Mouse (Mus musculus) CH12.LX (cell line): ENCODE results near the gene Tram2. TPM values are rescaled to one million over a fixed set of nuclear protein-coding genes. Genes with fewer than 3 reads are reported as not detected.
A peak's percentile ranks its signal among the peaks of the same experiment; 100 is the strongest.

Source experiments
- DNase-seq: peaks from one replicate; pipeline ENCODE4 v3.0.0-alpha.2; 2013; ENCODE audit errors: extremely low read depth
- H3K27ac ChIP-seq: 2 replicates; pipeline ENCODE4 v1.5.1; 2012; ENCODE audit warnings: low read depth, mild to moderate bottlenecking, control low read depth, moderate library complexity; ENCODE audit not compliant: insufficient read depth
- H3K27me3 ChIP-seq: replicated peaks from 2 replicates; pipeline ENCODE3; 2012; ENCODE audit warnings: inconsistent platforms
- H3K36me3 ChIP-seq, 2 experiments: replicated peaks in 1 of 2; 2 replicates each; pipeline versions ENCODE3 to v1.6.1; 2012; ENCODE audit warnings: inconsistent platforms in 1 of 2, low read length in 1 of 2, mild to moderate bottlenecking in 1 of 2, mixed read lengths in 1 of 2, moderate library complexity in 1 of 2; ENCODE audit not compliant: control insufficient read depth in 1 of 2, insufficient read depth in 1 of 2
- H3K4me1 ChIP-seq, 2 experiments: 2 replicates each; pipeline ENCODE4 v1.6.1; 2012; ENCODE audit warnings: inconsistent platforms in 1 of 2, moderate library complexity in 1 of 2; ENCODE audit not compliant: insufficient read depth in 2 of 2, control insufficient read depth in 1 of 2
- H3K4me2 ChIP-seq: 2 replicates; pipeline ENCODE4 v1.6.1; 2012; ENCODE audit warnings: low read depth, mild to moderate bottlenecking, control low read depth; ENCODE audit not compliant: poor library complexity, insufficient read depth, severe bottlenecking
- H3K4me3 ChIP-seq, 3 experiments: fragments of 150-350 bp in 1 of 3; sonication (generic) in 1 of 3; replicated peaks in 1 of 3; 2 replicates each; pipeline versions ENCODE3 to v1.5.1; 2011 to 2012; ENCODE audit warnings: low read depth in 2 of 3, low read length in 2 of 3, mild to moderate bottlenecking in 2 of 3, moderate library complexity in 2 of 3, control low read depth in 1 of 3, improper control_type of control experiment in 1 of 3, inconsistent platforms in 1 of 3, mixed read lengths in 1 of 3; ENCODE audit not compliant: poor library complexity in 1 of 3
- H3K79me2 ChIP-seq: replicated peaks from 2 replicates; pipeline ENCODE4 v1.6.1; 2012; ENCODE audit warnings: mild to moderate bottlenecking, moderate library complexity; ENCODE audit not compliant: control insufficient read depth, poor library complexity, insufficient read depth, severe bottlenecking; ENCODE audit errors: extremely low read depth
- H3K9ac ChIP-seq: 2 replicates; pipeline ENCODE4 v1.6.1; 2012; ENCODE audit warnings: low read depth, mild to moderate bottlenecking, control low read depth, moderate library complexity; ENCODE audit not compliant: insufficient read depth
- H3K9me3 ChIP-seq: replicated peaks from 2 replicates; pipeline ENCODE3; 2012; ENCODE audit warnings: low read length, inconsistent platforms, mixed read lengths
- BHLHE40 ChIP-seq: IDR thresholded peaks from 2 replicates; pipeline ENCODE4 v1.6.1; 2011; ENCODE audit warnings: mild to moderate bottlenecking, low read depth, low read length, improper control_type of control experiment
- CHD1 ChIP-seq: IDR thresholded peaks from 2 replicates; pipeline ENCODE4 v1.6.1; 2012; ENCODE audit warnings: low read depth, low read length, improper control_type of control experiment, inconsistent platforms
- CHD2 ChIP-seq: IDR thresholded peaks from 2 replicates; pipeline ENCODE4 v1.6.1; 2011; ENCODE audit warnings: low read length, improper control_type of control experiment
- CTCF ChIP-seq, 2 experiments: IDR thresholded peaks in 1 of 2; conservative IDR thresholded peaks in 1 of 2; 2 replicates each; pipeline ENCODE4 v1.5.1; 2011 to 2012; ENCODE audit warnings: low read depth in 2 of 2, low read length in 2 of 2, improper control_type of control experiment in 1 of 2, inconsistent platforms in 1 of 2, mild to moderate bottlenecking in 1 of 2, moderate library complexity in 1 of 2
- E2F4 ChIP-seq: IDR thresholded peaks from 2 replicates; pipeline ENCODE4 v1.6.1; 2011; ENCODE audit warnings: low read depth, low read length, improper control_type of control experiment; ENCODE audit not compliant: insufficient replicate concordance
- ELF1 ChIP-seq: IDR thresholded peaks from 2 replicates; pipeline ENCODE4 v1.6.1; 2014; ENCODE audit warnings: low read depth, mild to moderate bottlenecking, inconsistent platforms, low read length, improper control_type of control experiment
- IRF4 ChIP-seq: IDR thresholded peaks from 2 replicates; pipeline ENCODE4 v1.6.1; 2014; ENCODE audit warnings: low read depth, mild to moderate bottlenecking, inconsistent platforms, low read length, improper control_type of control experiment
- KAT2A ChIP-seq: IDR thresholded peaks from 2 replicates; pipeline ENCODE4 v1.6.1; 2012; ENCODE audit warnings: low read length, improper control_type of control experiment, inconsistent platforms; ENCODE audit not compliant: insufficient replicate concordance
- MAX ChIP-seq: IDR thresholded peaks from 2 replicates; pipeline ENCODE4 v1.6.1; 2011; ENCODE audit warnings: low read length, improper control_type of control experiment
- MAZ ChIP-seq: IDR thresholded peaks from 2 replicates; pipeline ENCODE4 v1.6.1; 2012; ENCODE audit warnings: low read depth, mild to moderate bottlenecking, inconsistent platforms, low read length, improper control_type of control experiment, moderate library complexity
- POLR2A ChIP-seq: IDR thresholded peaks from 2 replicates; pipeline ENCODE4 v1.6.1; 2011; ENCODE audit warnings: low read depth, mild to moderate bottlenecking, improper control_type of control experiment, low read length
- RAD21 ChIP-seq: IDR thresholded peaks from 2 replicates; pipeline ENCODE4 v1.6.1; 2011; ENCODE audit warnings: low read depth, mild to moderate bottlenecking, low read length, improper control_type of control experiment, moderate library complexity
- SMC3 ChIP-seq: IDR thresholded peaks from 2 replicates; pipeline ENCODE4 v1.6.1; 2011; ENCODE audit warnings: low read depth, low read length, improper control_type of control experiment
- ZC3H11A ChIP-seq: IDR thresholded peaks from 2 replicates; pipeline ENCODE4 v1.6.1; 2012; ENCODE audit warnings: low read depth, mild to moderate bottlenecking, inconsistent platforms, low read length, improper control_type of control experiment
- dilution Hi-C: fragments of 300-500 bp; cut with MboI; formaldehyde crosslinking; loops from 2 replicates; pipeline ENCODE4 v1.14.3; 2020; ENCODE audit warnings: low sequenced_read_pairs; ENCODE audit not compliant: extremely low pct_unique_long_range_greater_than_20kb, extremely low pct_ligation_motif_present
- in situ Hi-C: fragments of 300-500 bp; cut with MboI; formaldehyde crosslinking; loops from 3 replicates; pipeline ENCODE4 v1.14.3; 2019; ENCODE audit warnings: low sequenced_read_pairs, low pct_ligation_motif_present, low pct_unique_long_range_greater_than_20kb, mixed read lengths
- polyA plus RNA-seq: library from polyadenylated mRNA; unstranded; fragments of >175 nt; gene quantifications from 2 replicates; pipeline ENCODE4 v1.2.1, GENCODE M21; 2012; ENCODE audit warnings: low read depth; ENCODE audit not compliant: insufficient read length
- total RNA-seq, 2 experiments: library from RNA; depleted of rRNA; stranded (reverse); fragments of 300-350 nt in 1 of 2; fragments of >200 nt in 1 of 2; gene quantifications; 2 replicates each; pipeline ENCODE4 v1.2.3; 2012 to 2014

Gene Tram2
- total and polyA plus RNA-seq, 3 experiments: 1.9 to 6.6 (median 2.4) TPM

GRCm38 (mm10) chr1:21103784-21104183, 24.8 kb upstream of the Tram2 start:
- dilution Hi-C loops: no loop called here

GRCm38 (mm10) chr1:21101221-21102006, 22.4 kb upstream of the Tram2 start:
- in situ Hi-C loops: loop anchor here (10.0 kb wide), 1 partner anchor 53 kb away; no protein-coding TSS in a partner anchor
- no peak overlapping the region for H3K27ac ChIP-seq
- dilution Hi-C loops: no loop called here
- H3K36me3 ChIP-seq: no peaks in the 10 kb centered on the region
- TF ChIP-seq CHD1: no peak
- peak; percentile 57 to 92 for TF ChIP-seq CTCF (conservative IDR thresholded peaks at IDR 0.05 in 1 of 2, IDR thresholded peaks at IDR 0.05 in 1 of 2; ENCODE audit: low read depth in 2 of 2, low read length in 2 of 2)
- peak; percentile 98 for TF ChIP-seq SMC3
- peak; percentile 38 for TF ChIP-seq ZC3H11A
- TF ChIP-seq CHD2: no peak
- TF ChIP-seq POLR2A: no peak
- no peak for TF ChIP-seq MAZ
- TF ChIP-seq RAD21: peak; percentile 77
- TF ChIP-seq, all 38 proteins: peak for 4
- DNase-seq: peak; percentile 70
- no peaks in the 10 kb centered on the region for H3K9me3 ChIP-seq
- no peak overlapping the region for H3K4me2 ChIP-seq
- peaks cover 0 to 11% of the 10 kb centered on the region in 2 experiments; a peak in 2 of 4 replicates for H3K4me1 ChIP-seq
- no peaks in the 10 kb centered on the region for H3K27me3 ChIP-seq
- no peak overlapping the region for H3K9ac ChIP-seq
- H3K4me3 ChIP-seq: no peak overlapping the region
- H3K79me2 ChIP-seq: no peaks in the 10 kb centered on the region

More at GRCm38 (mm10) chr1:21103784-21104183, 24.8 kb upstream of the Tram2 start:
- Histone ChIP-seq H3K9me3 (no peaks in the 10 kb centered on the region), H3K9ac (no peak overlapping the region), H3K27me3 (no peaks in the 10 kb centered on the region), H3K79me2 (no peaks in the 10 kb centered on the region), H3K4me1 (peaks cover 0 to 11% of the 10 kb centered on the region in 2 experiments; a peak in 2 of 4 replicates), H3K36me3 (no peaks in the 10 kb centered on the region), H3K4me3 (no peak overlapping the region), H3K27ac (no peak overlapping the region), H3K4me2 (no peak overlapping the region)
- TF ChIP-seq E2F4 (no peak), KAT2A (no peak), CTCF (conservative IDR thresholded peaks at IDR 0.05 in 1 of 2, IDR thresholded peaks at IDR 0.05 in 1 of 2; ENCODE audit: low read depth in 2 of 2, low read length in 2 of 2) (no peak), CHD2 (no peak), IRF4 (no peak)
- DNase-seq: no peak
- in situ Hi-C loops: loop anchor here (10.0 kb wide), 1 partner anchor 51 kb away; no protein-coding TSS in a partner anchor

DNA sequence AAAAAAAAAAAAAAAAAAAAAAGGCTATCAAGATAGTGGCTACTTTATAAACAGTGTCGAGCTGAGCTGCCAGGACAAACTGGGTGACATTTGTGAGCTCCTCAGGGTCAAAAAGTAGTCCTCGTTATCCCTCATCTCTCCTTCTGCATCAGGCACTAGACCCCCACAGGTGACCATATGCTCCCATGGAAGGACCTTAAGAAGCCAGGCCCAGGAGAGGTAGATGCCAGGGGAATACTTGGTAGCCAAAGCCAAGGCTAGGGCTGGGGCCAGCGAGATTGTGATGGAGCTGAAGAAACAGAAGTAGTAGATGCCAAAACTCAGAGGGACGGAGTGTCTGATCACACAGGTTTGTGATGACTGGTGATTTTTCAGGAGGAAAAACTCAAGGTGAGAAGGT, 21.7 kb upstream of the Tram2 start:
- Histone ChIP-seq H3K79me2 (no peaks in the 10 kb centered on the region), H3K27ac (no peak overlapping the region), H3K27me3 (no peaks in the 10 kb centered on the region), H3K9me3 (no peaks in the 10 kb centered on the region), H3K36me3 (no peaks in the 10 kb centered on the region), H3K9ac (no peak overlapping the region), H3K4me1 (peaks cover 3 to 16% of the 10 kb centered on the region in 2 experiments; a peak in 3 of 4 replicates), H3K4me2 (no peak overlapping the region), H3K4me3 (no peak overlapping the region)
- dilution Hi-C loops: no loop called here
- DNase-seq: no peak
- TF ChIP-seq ELF1: no peak
- no peak for TF ChIP-seq BHLHE40
- no peak for TF ChIP-seq MAX
- no peak for TF ChIP-seq RAD21
- in situ Hi-C loops: loop anchor here (10.0 kb wide), 1 partner anchor 54 kb away; no protein-coding TSS in a partner anchor
